Mouse (Mus musculus): ENCODE data around the gene Sh3pxd2b. TPM values are rescaled to one million over a fixed set of nuclear protein-coding genes. Genes with fewer than 3 reads are reported as not detected.
A peak's percentile ranks its signal among the peaks of the same experiment; 100 is the strongest.
"Not testable (repeated sequence)": the region's sequence is repeated elsewhere in the genome, so short reads cannot be mapped to it uniquely, and the experiment has no call there.

Sh3pxd2b gene
- 30.0 and 30.7 TPM in 2 replicates for polyA plus RNA-seq (2016; fragmentation: Nextera tagmentation; extraction: Ambion mirVana)

DNA sequence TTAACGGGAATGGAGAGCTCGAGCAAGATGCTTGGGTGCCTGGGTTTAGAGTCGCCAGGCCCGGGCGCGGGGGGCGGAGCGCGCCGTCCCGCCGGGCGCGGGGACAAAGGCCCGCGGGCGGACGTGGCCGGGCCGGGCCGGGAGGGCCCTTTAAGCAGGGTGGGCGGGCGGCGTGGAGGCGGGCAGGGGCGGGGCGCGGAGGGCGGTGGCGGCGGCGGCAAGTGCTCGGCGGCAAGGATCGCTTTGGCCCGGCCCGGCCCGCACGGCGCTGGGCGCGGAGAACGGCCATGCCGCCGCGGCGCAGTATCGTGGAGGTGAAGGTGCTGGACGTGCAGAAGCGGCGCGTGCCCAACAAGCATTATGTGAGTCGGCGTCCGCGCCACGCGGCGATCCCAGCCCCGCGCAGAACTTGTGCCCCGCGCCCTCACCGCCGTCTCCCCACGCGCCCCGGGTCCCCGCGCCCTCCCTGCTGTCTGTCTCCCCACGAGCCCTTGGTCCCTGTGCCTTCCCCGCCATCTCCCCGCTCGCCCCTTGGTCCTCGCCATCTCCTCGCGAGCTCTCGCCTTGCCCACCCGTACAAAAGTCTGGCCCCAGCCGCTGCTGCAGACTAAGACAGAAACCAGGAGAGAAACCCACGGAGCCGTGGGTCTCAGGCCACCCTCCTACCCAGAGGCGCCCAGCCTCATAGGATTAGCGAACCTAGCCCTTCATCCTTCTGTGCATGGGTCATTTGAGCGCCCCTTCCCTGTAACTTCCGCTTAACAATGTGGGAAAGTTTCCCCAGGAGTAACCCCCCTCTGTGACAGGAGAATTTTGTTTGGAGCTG lies at the start of gene Sh3pxd2b:
Gene Sh3pxd2b, plus strand, starts transcription at position 214 of the 826 bp plus-strand sequence.
- Histone ChIP-seq H3K9me3 (no peaks in the 10 kb centered on the region), H3K27ac (replicated peaks) (peak within 1 kb of the TSS; percentile 83), H3K36me3 (peaks cover 11% of the 10 kb centered on the region), H3K9ac (replicated peaks) (peak within 1 kb of the TSS; percentile 94), H3K27me3 (no peaks in the 10 kb centered on the region), H3K4me2 (replicated peaks) (peak within 1 kb of the TSS; percentile 78), H3K4me3 (peak within 1 kb of the TSS; percentile 88), H3K4me1 (peaks cover 27% of the 10 kb centered on the region)
- WGBS: under 1% methylated on average over 64 of the region's 86 CpGs
- peak; percentile 85 for ATAC-seq (ENCODE audit: low FRiP score, low read depth)

DNA sequence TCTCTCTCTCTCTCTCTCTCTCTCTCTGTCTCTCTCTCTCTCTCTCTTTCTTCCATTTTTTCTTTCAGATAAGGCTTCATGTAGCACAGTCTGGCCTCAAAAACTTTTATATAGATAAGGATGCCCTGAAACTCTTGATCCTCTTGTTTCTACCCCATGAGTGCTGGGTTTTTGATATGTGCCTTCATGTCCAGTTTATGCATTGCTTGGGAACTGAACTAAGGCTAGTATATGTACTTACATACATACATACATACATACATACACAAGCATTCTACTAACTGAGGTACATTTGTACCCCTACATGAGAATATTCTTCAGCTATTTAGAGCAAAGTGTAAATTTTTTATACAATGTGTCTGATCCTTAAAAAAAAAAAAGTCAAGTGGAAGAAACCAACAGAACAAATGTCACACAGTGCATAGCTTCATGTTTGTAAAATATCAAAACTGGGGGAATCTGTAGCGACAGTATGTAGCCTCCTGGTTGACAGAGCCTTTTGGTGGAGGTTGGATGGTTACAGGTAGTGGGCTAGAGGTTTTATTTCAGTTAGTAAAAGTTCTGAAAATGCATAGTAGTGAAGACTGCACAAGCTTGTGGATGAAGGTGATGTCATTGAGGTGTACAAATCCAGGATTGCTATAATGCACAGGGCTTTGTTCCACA lies 49.6 kb upstream of the Sh3pxd2b start:
- no peak overlapping the region for H3K4me2 ChIP-seq (replicated peaks)
- H3K9ac ChIP-seq (replicated peaks): no peak overlapping the region
- no peak overlapping the region for H3K27ac ChIP-seq (replicated peaks)
- H3K9me3 ChIP-seq: no peaks in the 10 kb centered on the region
- WGBS: 86% methylated on average over 1 of the region's 1 CpGs
- no peaks in the 10 kb centered on the region for H3K4me1 ChIP-seq
- H3K36me3 ChIP-seq: no peaks in the 10 kb centered on the region
- no peak overlapping the region for H3K4me3 ChIP-seq
- H3K27me3 ChIP-seq: peaks cover 24% of the 10 kb centered on the region
- ATAC-seq (ENCODE audit: low FRiP score, low read depth): no peak

DNA sequence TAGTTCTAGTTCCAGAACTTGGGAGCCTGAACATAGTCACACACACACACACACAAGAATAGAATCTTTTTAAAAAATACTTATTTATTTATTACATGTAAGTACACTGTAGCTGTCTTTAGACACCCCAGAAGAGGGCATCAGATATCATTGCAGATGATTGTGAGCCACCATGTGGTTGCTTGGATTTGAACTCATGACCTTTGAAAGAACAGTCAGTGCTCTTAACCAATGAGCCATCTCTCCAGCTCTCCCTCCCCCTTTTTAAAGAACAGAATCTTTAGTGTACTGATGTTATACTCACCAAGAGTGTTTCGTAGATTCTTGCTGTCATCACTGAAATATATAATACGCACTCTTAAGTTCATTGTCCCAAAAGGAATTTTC lies 49.1 kb upstream of the Sh3pxd2b start:
- peaks cover 24% of the 10 kb centered on the region for H3K27me3 ChIP-seq
- no peak for ATAC-seq (ENCODE audit: low FRiP score, low read depth)
- H3K4me3 ChIP-seq: no peak overlapping the region
- no peak overlapping the region for H3K27ac ChIP-seq (replicated peaks)
- no peaks in the 10 kb centered on the region for H3K36me3 ChIP-seq
- WGBS: 94% methylated on average over 2 of the region's 2 CpGs
- no peak overlapping the region for H3K4me2 ChIP-seq (replicated peaks)
- no peaks in the 10 kb centered on the region for H3K9me3 ChIP-seq
- H3K9ac ChIP-seq (replicated peaks): no peak overlapping the region
- no peaks in the 10 kb centered on the region for H3K4me1 ChIP-seq

DNA sequence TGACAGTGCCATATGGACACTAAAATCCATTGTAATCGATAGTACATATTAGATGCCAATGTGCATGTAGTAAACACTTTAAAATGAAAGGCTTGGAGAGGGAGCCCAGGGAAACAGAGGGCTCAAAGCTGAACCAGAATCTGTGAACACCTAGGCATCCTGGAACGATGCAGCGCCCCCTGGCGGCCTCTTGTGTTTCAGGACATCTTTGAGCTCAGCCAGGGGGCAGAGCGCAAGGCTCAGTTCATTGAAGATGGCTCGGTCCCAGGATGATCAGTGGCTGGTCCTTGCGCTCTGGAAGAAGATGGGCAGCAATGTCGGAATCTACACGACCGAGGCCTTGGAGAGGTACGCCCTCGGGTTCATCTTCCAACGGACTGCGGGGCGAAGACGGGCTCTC lies 47.8 kb upstream of the Sh3pxd2b start, which contains the start of gene Hbq1a:
Gene Hbq1a, plus strand, starts transcription at position 205 of the 400 bp plus-strand sequence.
- H3K4me1 ChIP-seq; H3K36me3 ChIP-seq; H3K9me3 ChIP-seq; H3K9ac ChIP-seq (replicated peaks); H3K27ac ChIP-seq (replicated peaks): not testable (repeated sequence)
- Histone ChIP-seq H3K4me2 (replicated peaks) (peak within 1 kb of the TSS; percentile 48), H3K4me3 (peak within 1 kb of the TSS; percentile 22; the same call in 1 of the 2 replicates), H3K27me3 (peaks cover 19% of the 10 kb centered on the region)
- ATAC-seq (ENCODE audit: low FRiP score, low read depth): peak; percentile 63
- 7% methylated on average over 16 of the region's 16 CpGs for WGBS

DNA sequence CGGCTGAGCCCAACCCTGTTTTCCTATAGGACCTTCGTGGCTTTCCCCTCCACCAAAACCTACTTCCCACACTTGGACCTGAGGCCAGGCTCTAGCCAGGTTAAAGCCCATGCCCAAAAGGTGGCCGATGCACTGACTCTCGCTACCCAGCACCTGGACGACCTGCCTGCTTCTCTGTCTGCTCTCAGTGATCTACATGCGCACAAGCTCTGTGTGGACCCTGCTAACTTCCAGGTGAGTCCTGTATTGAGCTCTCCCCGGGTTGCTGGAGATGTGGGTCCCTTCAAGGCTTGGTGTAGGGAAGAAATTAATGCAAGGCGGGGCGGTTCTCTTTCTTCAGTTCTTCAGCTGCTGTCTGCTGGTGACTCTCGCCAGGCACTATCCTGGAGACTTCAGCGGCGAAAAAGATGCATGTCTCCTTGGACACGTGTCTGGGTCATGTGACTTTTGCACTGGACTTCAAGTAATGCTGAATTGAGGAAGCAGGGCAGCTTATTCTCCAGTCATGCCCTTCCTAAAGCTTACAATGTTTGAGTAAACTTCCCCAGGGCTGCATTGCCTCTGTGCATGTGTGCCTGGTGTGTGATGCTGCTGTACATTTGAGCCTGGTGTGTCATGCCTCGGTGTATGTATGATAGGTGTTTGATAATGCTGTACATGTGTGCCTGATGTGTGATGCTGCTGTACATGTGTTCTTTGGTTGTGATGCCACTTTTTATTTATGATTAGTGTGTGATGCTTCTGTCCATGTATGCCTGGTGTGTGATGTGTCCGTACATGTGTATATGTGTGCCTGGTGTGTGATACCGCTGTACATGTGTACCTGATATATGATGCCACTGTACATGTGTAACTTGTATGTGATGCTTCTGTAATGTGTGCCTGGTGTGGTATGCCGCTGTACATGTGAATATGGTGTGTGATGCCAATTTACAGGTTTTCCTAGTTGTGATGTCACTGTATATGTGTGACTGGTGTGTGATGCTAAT lies 47.0 kb upstream of the Sh3pxd2b start:
- WGBS: 58% methylated on average over 15 of the region's 17 CpGs

DNA sequence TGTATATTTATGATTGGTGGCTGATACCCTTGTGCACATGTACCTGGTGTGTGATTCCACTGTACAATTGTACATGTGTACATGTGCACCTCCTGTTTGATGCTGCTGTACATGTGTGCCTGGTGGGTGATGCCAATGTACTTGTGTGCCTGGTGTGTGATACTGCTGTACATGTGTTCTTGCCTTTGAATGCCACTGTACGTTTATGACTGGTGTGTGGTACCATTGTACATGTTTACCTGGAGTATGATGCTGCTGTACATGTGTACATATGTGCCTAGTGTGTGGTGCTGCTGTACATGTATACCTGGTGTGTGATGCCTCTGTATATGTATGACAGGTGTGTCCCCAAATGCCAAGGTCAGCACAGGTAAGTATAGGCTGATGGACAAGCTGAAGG lies 46.1 kb upstream of the Sh3pxd2b start:
- Histone ChIP-seq H3K9ac (replicated peaks) (no peak overlapping the region), H3K36me3 (no peaks in the 10 kb centered on the region), H3K4me1 (no peaks in the 10 kb centered on the region), H3K4me2 (replicated peaks) (no peak overlapping the region), H3K9me3 (no peaks in the 10 kb centered on the region), H3K4me3 (no peak overlapping the region), H3K27ac (replicated peaks) (no peak overlapping the region), H3K27me3 (peaks cover 19% of the 10 kb centered on the region)
- WGBS: 76% methylated on average over 1 of the region's 1 CpGs
- no peak for ATAC-seq (ENCODE audit: low FRiP score, low read depth)

More for the DNA sequence above, 47.0 kb upstream of the Sh3pxd2b start:
- no peaks in the 10 kb centered on the region for H3K4me1 ChIP-seq
- H3K4me2 ChIP-seq (replicated peaks): peak overlapping the region; percentile 48
- H3K9me3 ChIP-seq: no peaks in the 10 kb centered on the region
- H3K36me3 ChIP-seq: no peaks in the 10 kb centered on the region
- H3K9ac ChIP-seq (replicated peaks): no peak overlapping the region
- H3K27ac ChIP-seq (replicated peaks): no peak overlapping the region
- peak overlapping the region; percentile 22; the same call in 1 of the 2 replicates for H3K4me3 ChIP-seq
- H3K27me3 ChIP-seq: peaks cover 19% of the 10 kb centered on the region
- ATAC-seq (ENCODE audit: low FRiP score, low read depth): peak; percentile 47; the same call in 1 of the 2 replicates

DNA sequence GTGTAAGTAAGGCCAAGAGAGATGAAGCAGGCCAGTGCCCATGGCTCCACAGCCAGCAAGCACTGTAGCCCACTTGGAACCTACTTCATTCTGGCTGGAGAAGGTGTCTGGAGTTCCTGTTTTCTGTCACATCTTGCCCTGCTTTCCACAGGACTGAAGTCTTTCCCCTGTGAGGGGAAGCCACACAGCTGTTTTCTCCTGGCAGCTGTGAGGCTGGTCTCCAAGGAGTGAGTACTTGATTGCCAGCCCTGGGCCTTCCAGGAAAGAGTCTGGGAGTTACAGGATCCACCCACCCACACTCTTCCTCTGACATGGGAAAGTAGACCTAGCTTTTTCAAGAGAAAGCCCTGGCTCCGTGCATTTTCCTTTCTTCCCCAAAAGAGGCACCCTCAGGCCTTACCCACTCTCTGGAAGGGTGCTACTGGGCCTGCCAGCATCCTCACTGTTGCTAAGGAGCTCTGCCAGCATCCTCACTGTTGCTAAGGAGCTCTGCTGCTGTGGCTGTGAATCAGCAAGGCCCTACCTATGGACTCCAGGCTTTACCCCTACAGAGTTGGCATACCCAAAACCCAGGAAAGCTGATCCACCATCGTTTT lies 44.7 kb upstream of the Sh3pxd2b start:
- Histone ChIP-seq H3K9me3 (no peaks in the 10 kb centered on the region), H3K4me2 (replicated peaks) (no peak overlapping the region), H3K9ac (replicated peaks) (no peak overlapping the region), H3K4me1 (no peaks in the 10 kb centered on the region; the same call in 1 of the 2 replicates), H3K36me3 (no peaks in the 10 kb centered on the region), H3K27ac (replicated peaks) (no peak overlapping the region), H3K4me3 (no peak overlapping the region), H3K27me3 (peaks cover 19% of the 10 kb centered on the region)
- no peak for ATAC-seq (ENCODE audit: low FRiP score, low read depth)
- 49% methylated on average over 2 of the region's 2 CpGs for WGBS

DNA sequence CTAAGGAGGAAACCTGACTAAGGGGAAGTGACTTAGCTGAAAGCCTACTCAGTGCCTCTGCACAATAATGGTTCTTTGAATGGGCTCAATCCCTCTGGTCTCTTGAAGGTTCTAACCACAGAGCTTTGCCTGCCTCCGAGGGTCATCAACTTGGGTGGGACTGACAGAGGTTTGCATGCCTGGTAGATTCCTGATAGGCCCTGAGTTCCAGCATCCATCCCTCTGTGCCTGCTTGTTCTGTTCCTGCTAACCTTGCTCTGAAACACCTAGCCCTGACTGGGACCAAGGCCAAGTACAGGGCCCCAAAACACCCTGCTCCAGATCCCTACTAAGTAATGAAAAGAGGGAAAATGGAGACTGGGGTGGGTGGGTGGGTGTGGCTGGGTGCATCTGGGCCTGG lies 44.2 kb upstream of the Sh3pxd2b start:
- H3K4me3 ChIP-seq: no peak overlapping the region
- ATAC-seq (ENCODE audit: low FRiP score, low read depth): no peak
- no peaks in the 10 kb centered on the region for H3K36me3 ChIP-seq
- WGBS: 81% methylated on average over 1 of the region's 1 CpGs
- no peaks in the 10 kb centered on the region for H3K9me3 ChIP-seq
- no peaks in the 10 kb centered on the region; the same call in 1 of the 2 replicates for H3K4me1 ChIP-seq
- H3K4me2 ChIP-seq (replicated peaks): no peak overlapping the region
- peaks cover 19% of the 10 kb centered on the region for H3K27me3 ChIP-seq
- H3K27ac ChIP-seq (replicated peaks): no peak overlapping the region
- H3K9ac ChIP-seq (replicated peaks): no peak overlapping the region

DNA sequence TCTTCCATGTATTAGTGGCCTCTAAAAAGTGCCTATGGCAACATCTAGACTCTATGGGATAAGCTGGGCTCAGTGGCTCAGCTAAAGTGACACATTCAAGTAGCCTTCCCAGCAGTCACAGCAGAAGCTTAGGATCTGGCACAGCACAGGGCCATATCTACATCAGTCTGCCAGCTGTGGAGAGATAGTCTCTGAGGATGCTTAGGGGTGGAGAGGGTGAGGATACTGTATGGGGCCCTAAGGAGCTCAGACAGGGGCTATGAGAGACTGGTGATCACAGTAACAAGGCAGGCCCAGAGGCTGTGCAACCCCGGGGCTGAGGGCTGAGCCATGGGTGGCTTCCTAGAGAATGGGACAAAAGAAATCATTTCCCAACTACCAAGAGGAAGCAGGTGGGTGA lies 40.6 kb upstream of the Sh3pxd2b start:
- no peak overlapping the region for H3K4me3 ChIP-seq
- no peaks in the 10 kb centered on the region for H3K36me3 ChIP-seq
- no peak overlapping the region for H3K27ac ChIP-seq (replicated peaks)
- H3K9ac ChIP-seq (replicated peaks): no peak overlapping the region
- no peaks in the 10 kb centered on the region; the same call in 1 of the 2 replicates for H3K4me1 ChIP-seq
- 79% methylated on average over 1 of the region's 1 CpGs for WGBS
- peaks cover 2% of the 10 kb centered on the region; the same call in 1 of the 2 replicates for H3K27me3 ChIP-seq
- no peak overlapping the region for H3K4me2 ChIP-seq (replicated peaks)
- H3K9me3 ChIP-seq: no peaks in the 10 kb centered on the region
- no peak for ATAC-seq (ENCODE audit: low FRiP score, low read depth)

DNA sequence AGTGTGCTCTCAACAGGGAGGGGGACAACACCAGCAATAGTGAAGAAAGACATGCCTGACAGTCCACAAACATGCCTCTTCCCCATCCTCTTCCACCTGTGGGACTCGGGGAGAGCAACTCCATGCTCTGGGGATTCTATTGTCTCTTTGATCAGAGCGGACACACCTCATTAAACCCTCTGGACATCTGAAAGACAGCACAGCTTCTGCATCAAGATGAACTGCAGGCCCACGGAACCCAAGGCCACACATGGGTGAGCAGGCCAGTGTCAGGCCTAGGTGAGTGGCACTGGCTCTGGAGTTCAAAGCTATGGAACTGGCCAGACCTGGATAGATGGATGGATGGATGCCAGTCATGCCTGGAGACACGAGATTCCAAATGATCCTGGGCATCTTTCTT lies 38.2 kb upstream of the Sh3pxd2b start:
- Histone ChIP-seq H3K36me3 (no peaks in the 10 kb centered on the region), H3K9me3 (no peaks in the 10 kb centered on the region), H3K4me2 (replicated peaks) (no peak overlapping the region), H3K4me1 (no peaks in the 10 kb centered on the region; the same call in 1 of the 2 replicates), H3K27ac (replicated peaks) (no peak overlapping the region), H3K4me3 (no peak overlapping the region), H3K27me3 (no peaks in the 10 kb centered on the region), H3K9ac (replicated peaks) (no peak overlapping the region)
- no peak for ATAC-seq (ENCODE audit: low FRiP score, low read depth)
- WGBS: 48% methylated on average over 4 of the region's 4 CpGs

DNA sequence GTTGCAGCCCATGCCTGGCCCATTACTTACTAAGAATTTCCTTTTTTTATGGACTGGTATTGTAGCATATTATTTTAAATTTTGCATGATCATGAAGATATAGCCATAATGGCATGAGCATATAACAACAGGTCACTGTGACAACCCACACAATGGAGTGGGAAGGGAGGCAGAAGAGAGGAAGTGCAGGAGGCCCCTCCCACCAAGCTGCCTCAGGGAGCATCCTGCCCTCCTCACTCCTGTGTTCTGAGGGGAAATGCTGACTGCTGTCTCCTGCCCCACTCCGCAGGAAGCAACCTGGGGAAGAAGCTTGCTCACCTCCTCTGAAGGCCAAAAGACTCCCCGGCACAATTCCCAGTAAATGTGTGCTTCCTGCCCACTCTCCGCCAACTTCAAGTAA lies 37.7 kb upstream of the Sh3pxd2b start:
- Histone ChIP-seq H3K4me1 (no peaks in the 10 kb centered on the region; the same call in 1 of the 2 replicates), H3K4me2 (replicated peaks) (no peak overlapping the region), H3K36me3 (no peaks in the 10 kb centered on the region), H3K27ac (replicated peaks) (no peak overlapping the region), H3K9me3 (no peaks in the 10 kb centered on the region), H3K9ac (replicated peaks) (no peak overlapping the region), H3K27me3 (no peaks in the 10 kb centered on the region), H3K4me3 (no peak overlapping the region)
- no peak for ATAC-seq (ENCODE audit: low FRiP score, low read depth)
- 85% methylated on average over 3 of the region's 3 CpGs for WGBS

Data from midbrain, embryonic 12.5 days (tissue).